Mouse (Mus musculus): Measurements from ENCODE around the gene Aldh18a1.

Gene Aldh18a1

GRCm38 (mm10) chr19:40520403-40520802 is 67.9 kb downstream of the Aldh18a1 start:
- DNase-seq, result peak in 1 of 2 experiments; percentile 51

GRCm38 (mm10) chr19:40518706-40519105 is 69.6 kb downstream of the Aldh18a1 start:
- no peak for DNase-seq

- no peak for DNase-seq
Measured at GRCm38 (mm10) chr19:40515596-40515995, 72.7 kb downstream of the Aldh18a1 start.

DNA sequence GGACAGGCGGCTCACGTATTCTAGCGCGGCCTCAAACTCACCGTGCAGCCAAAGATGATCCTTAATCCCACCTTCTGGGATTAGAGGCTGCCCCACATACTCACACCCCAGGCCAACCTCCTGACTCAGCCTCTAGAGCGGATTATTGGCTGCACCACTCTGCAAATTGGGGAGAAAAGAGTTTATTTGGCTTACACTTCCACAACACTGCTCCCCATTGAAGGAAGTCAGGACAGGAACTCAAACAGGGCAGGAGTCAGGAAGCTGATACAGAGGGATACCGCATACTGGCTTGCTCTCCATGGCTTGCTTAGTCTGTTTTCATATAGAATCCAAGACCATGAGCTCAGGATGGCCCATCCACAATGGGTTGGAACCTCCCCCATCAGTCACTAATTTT is 73.9 kb downstream of the Aldh18a1 start:
- no peak for DNase-seq

DNA sequence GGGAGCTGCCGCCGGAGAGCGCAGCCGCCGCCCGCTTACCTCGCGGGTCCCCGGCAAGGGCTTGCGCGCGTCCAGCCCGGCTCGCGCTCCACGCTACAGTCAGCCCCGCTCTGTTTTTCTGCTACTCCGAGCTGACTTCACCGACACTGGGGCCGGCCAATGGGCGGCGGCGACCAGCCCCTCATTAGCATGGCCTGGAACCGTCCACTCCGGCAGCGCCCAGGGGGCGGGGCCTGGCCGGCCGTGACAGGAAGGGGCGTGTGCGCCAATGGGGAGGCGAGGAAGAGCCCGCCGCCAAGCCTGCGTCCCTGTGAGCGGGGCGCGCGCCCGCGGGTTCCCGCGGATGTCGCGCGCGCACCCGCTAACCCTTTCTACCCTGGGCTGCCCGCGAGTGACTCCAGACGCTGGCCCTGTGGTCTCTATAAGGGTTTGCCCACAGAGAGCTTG is 74.6 kb downstream of the Aldh18a1 start, which contains the start of gene Sorbs1:
Sorbs1 (minus strand) TSS at position 148 of the 447 bp plus-strand sequence.
- DNase-seq, result peak; percentile 97 to 99

GRCm38 (mm10) chr19:40512500-40513421 is 75.5 kb downstream of the Aldh18a1 start:
- peak; percentile 39 to 51 for DNase-seq

DNA sequence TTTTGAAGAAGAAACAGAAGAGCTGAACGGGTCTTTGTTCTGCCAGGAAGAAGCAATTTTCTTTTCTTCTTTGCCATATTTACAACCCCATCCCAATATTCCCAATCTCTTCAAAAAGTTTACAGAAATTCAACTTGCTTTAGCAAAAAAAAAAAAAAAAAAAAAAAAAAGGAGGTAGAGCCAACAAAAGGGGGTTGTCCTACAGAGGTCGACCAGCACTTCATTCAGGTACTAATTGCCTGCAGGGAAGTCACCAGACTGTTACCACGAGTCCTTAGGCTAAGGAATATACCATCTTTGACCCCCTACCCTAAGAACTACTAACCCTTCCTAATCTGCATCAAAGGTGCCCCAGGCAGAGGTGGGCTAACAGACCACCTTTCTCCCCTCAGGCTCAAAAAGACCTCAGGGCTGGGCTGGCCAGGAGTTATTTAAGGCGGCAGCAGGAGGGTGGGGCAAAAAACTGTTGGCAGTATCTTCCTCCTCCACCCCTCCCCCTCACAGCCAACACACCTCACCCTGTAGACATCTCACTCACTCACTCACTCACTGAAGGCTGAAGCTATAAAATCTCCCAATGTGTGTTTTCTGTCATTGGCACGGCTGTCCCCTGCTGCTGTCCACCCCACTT is 76.5 kb downstream of the Aldh18a1 start:
- DNase-seq, result no peak

- DNase-seq, result no peak
Measured at GRCm38 (mm10) chr19:40511100-40511439, 77.2 kb downstream of the Aldh18a1 start.

GRCm38 (mm10) chr19:40510387-40511099 is 77.7 kb downstream of the Aldh18a1 start:
- DNase-seq, result no peak

- DNase-seq, result no peak
Measured at GRCm38 (mm10) chr19:40509274-40509673, 79.0 kb downstream of the Aldh18a1 start.

DNA sequence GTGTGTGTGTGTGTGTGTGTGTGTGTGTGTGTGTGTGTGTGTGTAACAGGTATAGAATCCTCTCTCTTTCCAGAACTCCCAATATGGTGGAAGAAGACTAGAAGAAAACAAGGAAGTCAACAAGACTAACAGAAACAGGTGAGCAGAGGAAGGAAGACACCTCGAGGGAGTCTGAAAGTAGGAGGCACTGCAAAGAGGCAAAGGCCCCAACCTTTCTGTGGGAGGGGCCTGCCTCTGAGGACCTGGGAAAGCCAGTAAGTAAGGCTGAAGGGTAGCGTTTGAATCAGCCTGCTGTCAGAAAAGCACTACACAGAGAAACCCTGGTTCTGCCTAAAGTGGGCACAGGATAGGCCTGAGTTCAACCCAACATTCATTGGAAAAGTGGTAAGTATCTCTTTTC is 79.4 kb downstream of the Aldh18a1 start:
- no peak for DNase-seq

DNA sequence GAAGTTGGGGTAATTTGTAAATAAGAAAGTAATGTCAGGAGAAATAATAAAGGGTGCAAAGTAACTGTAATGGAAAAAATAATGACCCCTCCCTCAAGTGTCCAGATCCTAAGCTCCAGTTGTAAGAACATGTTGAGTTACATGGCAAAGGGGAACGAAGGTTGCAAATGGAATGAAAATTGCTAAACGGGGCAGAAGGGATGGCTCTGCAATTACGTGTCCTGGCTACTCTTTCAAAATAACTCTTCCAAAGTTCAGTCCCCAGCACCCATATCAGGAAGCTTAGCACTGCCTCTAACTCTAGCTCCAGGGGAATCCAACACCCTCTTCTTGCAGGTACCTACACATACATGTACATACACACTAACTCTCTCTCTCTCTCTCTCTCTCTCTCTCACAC is 81.3 kb downstream of the Aldh18a1 start:
- no peak for DNase-seq

DNA sequence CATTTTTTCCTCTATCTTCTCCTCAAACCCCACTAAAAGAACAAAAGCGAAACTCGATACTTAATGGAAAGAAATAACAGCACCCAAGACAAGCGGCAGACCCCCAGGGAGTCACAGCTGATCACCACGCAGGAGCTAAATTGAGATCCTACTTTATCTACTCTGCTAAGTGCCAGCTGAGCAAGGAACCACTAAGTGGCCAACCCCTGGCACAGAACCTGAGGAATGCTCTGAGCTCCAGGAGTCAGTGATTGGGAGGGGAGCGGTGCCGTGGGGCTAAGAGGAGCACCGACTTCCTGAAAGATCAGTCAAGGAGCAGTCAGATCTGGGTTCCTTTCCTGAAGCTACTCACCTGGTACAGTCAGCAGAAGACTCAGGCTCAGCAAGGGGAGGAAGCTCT is 83.9 kb downstream of the Aldh18a1 start:
- DNase-seq, result peak in 1 of 2 experiments; percentile 53
